Mouse (Mus musculus): ENCODE measurements around the gene Ubl4b.

Ubl4b gene

GRCm38 (mm10) chr3:107567766-107568165, 12.9 kb upstream of the Ubl4b start:
- DNase-seq (ENCODE audit: low spot score) = no peak

GRCm38 (mm10) chr3:107565331-107565730, 10.5 kb upstream of the Ubl4b start:
- DNase-seq (ENCODE audit: low spot score) = no peak

- no peak for DNase-seq (ENCODE audit: low spot score)
Measured at GRCm38 (mm10) chr3:107563880-107564279, 9.0 kb upstream of the Ubl4b start.

- no peak for DNase-seq (ENCODE audit: low spot score)
Measured at GRCm38 (mm10) chr3:107562591-107562990, 7.7 kb upstream of the Ubl4b start.

- no peak for DNase-seq (ENCODE audit: low spot score)
Measured at GRCm38 (mm10) chr3:107562104-107562503, 7.2 kb upstream of the Ubl4b start.

- DNase-seq (ENCODE audit: low spot score) = peak; percentile 57
Measured at GRCm38 (mm10) chr3:107559183-107559582, 4.3 kb upstream of the Ubl4b start.

- no peak for DNase-seq (ENCODE audit: low spot score)
Measured at GRCm38 (mm10) chr3:107558740-107559139, 3.9 kb upstream of the Ubl4b start.

GRCm38 (mm10) chr3:107550409-107551049, 4.3 kb downstream of the Ubl4b start:
- DNase-seq (ENCODE audit: low spot score) = peak; percentile 54

- DNase-seq (ENCODE audit: low spot score) = peak; percentile 21
Measured at GRCm38 (mm10) chr3:107546956-107547355, 7.9 kb downstream of the Ubl4b start.

- no peak for DNase-seq (ENCODE audit: low spot score)
Measured at GRCm38 (mm10) chr3:107545716-107546412, 9.0 kb downstream of the Ubl4b start.

- no peak for DNase-seq (ENCODE audit: low spot score)
Measured at GRCm38 (mm10) chr3:107545278-107545677, 9.6 kb downstream of the Ubl4b start.

- DNase-seq (ENCODE audit: low spot score) = no peak
Measured at GRCm38 (mm10) chr3:107543158-107544080, 11.5 kb downstream of the Ubl4b start.

- no peak for DNase-seq (ENCODE audit: low spot score)
Measured at GRCm38 (mm10) chr3:107542584-107542983, 12.3 kb downstream of the Ubl4b start.

- DNase-seq (ENCODE audit: low spot score) = no peak
Measured at GRCm38 (mm10) chr3:107537504-107537889, 17.4 kb downstream of the Ubl4b start.

- DNase-seq (ENCODE audit: low spot score) = no peak
Measured at GRCm38 (mm10) chr3:107536810-107537503, 17.9 kb downstream of the Ubl4b start.

- DNase-seq (ENCODE audit: low spot score) = no peak
Measured at GRCm38 (mm10) chr3:107534951-107535350, 19.9 kb downstream of the Ubl4b start.

- no peak for DNase-seq (ENCODE audit: low spot score)
Measured at GRCm38 (mm10) chr3:107533532-107533931, 21.3 kb downstream of the Ubl4b start.

GRCm38 (mm10) chr3:107530581-107530980, 24.3 kb downstream of the Ubl4b start:
- DNase-seq (ENCODE audit: low spot score) = no peak

- no peak for DNase-seq (ENCODE audit: low spot score)
Measured at GRCm38 (mm10) chr3:107529182-107529581, 25.7 kb downstream of the Ubl4b start.

GRCm38 (mm10) chr3:107528401-107529118, 26.3 kb downstream of the Ubl4b start:
- DNase-seq (ENCODE audit: low spot score) = no peak

GRCm38 (mm10) chr3:107524547-107524946, 30.3 kb downstream of the Ubl4b start:
- DNase-seq (ENCODE audit: low spot score) = no peak

Measured in ovary, postnatal 36 days (tissue).